Mouse (Mus musculus): ENCODE data around the gene Magi1.

The Magi1 gene

DNA sequence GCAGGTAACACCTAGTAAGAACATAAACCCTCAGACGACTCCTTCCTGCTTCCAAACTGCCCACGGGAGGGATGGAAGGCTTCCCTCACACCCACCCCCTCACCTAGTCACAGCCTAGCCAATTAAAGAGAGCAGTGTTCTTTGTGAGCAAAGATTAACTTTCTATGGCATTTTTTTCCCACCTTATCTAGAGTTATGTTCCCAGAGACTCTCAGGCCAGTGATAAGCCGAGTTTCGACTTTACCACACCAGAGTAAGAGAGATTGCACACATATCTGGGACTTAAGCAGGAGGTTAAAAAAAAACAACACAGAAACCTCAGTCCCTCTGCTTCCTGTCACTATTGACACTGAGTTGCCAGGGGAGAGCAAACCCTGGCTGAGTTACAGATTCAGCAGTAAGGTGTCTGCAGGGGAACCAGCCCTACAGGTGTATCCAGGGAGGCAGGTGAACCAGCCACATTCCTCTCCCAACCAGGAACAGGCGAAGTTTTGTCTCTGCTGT lies 80.0 kb downstream of the Magi1 start:
- in situ Hi-C loops (cut with MboI, MseI): loop anchor here in 1 of 2 experiments (10.0 kb wide), 1 partner anchor 1571 kb away; no protein-coding TSS in a partner anchor

DNA sequence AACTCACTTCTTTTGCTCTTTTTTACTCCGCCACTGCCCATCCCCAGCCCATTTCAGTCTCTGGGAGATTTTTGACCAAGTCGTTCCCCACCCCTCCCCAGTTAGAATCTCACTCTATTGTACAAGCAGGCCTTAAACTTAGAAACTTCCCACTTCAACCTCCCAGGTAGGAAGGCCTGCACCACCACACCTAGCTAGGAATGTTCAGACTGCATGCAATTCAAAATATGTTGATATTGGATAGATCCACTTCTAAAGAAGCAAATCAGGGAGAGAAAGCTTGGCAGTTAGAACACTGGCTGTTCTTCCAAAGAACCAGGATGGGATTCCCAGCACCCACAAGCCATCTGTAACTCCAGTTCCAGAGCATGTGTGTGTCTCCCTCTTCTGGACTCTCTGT lies 81.8 kb downstream of the Magi1 start:
- in situ Hi-C loops (cut with MboI, MseI): loop anchor here in 1 of 2 experiments (10.0 kb wide), 1 partner anchor 1573 kb away; no protein-coding TSS in a partner anchor

DNA sequence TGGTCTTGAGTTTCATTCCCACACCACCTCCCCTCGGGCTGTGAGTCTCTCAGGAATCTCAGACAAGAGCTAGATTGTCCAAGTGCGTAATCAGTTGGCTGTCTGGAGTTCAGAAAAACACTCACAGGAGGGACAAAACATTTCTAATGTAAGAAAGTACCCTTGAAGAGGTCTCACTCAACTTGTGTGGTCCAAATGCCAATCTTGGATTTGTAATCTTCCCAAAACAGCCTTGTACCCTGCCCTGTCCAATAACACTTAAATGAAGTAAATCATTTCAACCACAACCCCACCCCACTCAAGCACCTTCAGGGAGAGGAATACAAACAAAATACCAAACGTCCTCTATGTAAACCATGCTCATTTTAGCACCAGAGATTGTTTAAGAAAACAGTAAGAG lies 82.8 kb downstream of the Magi1 start:
- in situ Hi-C loops (cut with MboI, MseI): loop anchor here in 1 of 2 experiments (10.0 kb wide), 1 partner anchor 1574 kb away; no protein-coding TSS in a partner anchor

DNA sequence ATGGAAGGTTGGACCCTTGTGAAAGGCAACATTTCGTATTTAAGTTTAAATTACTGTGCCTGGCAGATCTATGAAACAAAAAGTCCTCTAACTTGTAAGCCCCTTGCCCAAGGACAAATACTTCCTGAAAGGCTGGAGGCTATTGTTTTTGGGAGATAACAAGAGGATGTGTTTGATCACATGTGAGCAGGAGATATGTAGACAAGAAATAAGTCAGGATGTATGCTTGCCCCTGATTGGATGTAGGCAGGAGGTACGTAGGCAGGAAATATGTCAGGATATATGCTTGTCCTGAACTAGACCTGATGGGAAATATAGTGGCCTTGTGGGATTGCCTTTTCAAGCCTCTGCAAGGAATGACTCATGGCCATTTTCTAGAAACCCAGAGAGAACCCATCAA lies 84.0 kb downstream of the Magi1 start:
- in situ Hi-C loops (cut with MboI, MseI): loop anchor here in 1 of 2 experiments (10.0 kb wide), 1 partner anchor 1575 kb away; no protein-coding TSS in a partner anchor

GRCm38 (mm10) chr6:94197831-94198230 lies 85.9 kb downstream of the Magi1 start:
- in situ Hi-C loops (cut with MboI, MseI): no loop called here

- in situ Hi-C loops (cut with MboI, MseI): no loop called here
Observed at GRCm38 (mm10) chr6:94195303-94195911, 88.3 kb downstream of the Magi1 start.

GRCm38 (mm10) chr6:94190830-94191229 lies 92.9 kb downstream of the Magi1 start:
- in situ Hi-C loops (cut with MboI, MseI): no loop called here

DNA sequence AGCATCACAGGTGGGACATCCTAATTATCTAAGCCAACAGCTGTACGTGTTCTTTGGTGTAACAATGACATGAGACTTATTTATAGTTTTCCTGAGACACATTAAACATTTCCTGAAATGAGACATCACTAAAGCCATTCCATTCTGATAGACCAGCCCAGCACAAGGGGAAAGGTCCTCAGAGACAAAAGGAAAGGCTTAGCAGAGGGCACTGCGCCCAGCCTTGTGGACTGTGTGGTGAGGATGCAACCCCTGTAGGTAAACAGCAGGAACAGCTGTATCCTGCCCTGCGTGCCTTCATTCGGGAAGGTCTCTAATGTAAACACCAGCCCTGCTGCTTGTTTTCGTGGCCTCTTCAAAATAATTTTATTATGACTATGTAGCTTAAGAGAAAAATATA lies 94.3 kb downstream of the Magi1 start:
- in situ Hi-C loops (cut with MboI, MseI): no loop called here

DNA sequence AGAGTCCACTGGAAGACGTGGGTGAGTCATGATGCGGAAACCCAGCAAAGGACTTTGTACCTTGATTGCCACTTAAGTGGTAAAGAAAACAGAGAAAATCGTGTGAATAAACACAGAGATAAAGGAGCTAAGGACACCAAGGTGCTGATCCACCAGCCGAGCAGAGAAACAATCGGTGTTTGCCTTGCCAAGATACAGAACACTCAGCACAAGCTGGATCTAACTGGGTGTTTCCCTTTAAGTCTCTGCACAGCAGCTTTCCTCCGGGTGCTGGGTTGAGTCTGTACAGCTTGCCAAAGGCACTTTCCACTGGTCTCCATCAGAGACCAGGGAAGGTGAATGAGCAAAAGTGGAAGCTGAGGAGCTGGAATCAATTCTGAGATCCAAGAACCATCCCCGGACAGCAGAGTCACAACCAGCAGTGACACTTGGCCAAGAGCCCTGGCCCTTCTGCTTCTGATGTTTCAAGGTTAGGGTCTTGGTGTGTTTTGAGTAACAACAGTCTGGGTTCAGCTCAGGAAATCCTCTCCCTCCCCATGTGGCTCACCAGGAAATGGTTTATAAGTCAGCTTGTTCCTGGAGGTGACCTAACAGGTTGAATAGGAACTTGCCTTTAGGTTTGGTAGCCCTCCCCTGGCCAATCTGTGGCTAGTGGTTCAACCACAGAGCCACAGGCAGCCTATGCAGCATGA lies 96.9 kb downstream of the Magi1 start:
- in situ Hi-C loops (cut with MboI, MseI): no loop called here

DNA sequence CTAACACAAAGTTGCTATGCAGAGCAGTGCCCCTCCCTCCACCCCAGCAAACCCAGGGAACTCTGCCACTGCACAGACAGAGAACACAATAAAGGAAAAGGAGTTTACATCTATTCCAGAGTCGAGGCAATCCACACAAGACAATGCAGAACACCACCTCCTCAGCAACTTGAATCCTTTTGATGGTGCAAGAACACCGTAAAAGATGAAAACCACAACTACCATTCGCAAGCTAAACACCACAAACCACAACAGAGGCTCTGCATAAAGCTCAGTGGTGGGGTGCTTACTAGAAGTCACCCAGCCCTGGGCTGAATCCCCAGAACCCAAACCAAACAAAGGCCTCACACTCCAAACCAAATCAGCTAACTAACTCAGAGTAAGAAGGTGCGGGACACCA lies 99.4 kb downstream of the Magi1 start:
- in situ Hi-C loops (cut with MboI, MseI): no loop called here

- in situ Hi-C loops (cut with MboI, MseI): no loop called here
Observed at GRCm38 (mm10) chr6:94183354-94183851, 100.3 kb downstream of the Magi1 start.

- in situ Hi-C loops (cut with MboI, MseI): no loop called here
Observed at GRCm38 (mm10) chr6:94181673-94182255, 102.0 kb downstream of the Magi1 start.

DNA sequence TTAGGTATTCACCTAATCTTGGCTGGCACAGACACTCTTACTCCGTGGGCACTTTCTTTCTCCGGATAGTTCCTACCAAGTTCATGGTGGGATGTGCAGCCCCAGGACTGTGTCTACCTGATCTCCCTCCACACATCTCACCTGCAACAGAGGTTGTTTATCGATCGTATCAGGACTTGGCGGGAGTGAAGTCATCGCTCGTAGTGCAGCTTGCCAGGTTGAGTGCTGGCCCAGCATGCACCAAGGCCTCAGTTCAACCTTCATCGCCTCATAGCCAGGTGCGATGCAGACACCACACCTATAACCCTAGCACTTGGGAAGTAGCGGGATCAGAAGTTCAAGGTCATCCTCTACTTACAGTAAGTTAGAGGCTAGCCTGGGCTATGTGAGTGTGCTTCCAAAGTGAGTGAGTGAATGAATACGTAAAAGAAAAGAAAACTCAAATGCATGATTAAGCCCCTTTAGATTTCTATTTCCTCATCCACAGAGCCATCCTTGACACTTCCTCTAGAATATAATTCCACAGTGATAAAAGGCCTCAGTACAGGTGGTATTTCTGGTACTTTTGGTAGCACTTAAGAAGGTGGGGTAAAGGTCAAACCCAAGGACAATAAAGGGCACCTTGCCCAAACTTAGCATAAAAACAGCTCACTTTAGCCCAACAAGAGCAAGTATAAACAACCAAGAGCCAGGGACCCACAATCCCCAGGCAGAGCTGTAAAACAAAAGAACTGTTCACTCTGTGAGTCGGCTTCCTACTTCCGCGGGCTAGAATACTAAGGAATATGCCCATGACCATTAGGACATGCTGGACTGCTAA lies 103.2 kb downstream of the Magi1 start:
- in situ Hi-C loops (cut with MboI, MseI): no loop called here

- in situ Hi-C loops (cut with MboI, MseI): no loop called here
Observed at GRCm38 (mm10) chr6:94177559-94177958, 106.2 kb downstream of the Magi1 start.

DNA sequence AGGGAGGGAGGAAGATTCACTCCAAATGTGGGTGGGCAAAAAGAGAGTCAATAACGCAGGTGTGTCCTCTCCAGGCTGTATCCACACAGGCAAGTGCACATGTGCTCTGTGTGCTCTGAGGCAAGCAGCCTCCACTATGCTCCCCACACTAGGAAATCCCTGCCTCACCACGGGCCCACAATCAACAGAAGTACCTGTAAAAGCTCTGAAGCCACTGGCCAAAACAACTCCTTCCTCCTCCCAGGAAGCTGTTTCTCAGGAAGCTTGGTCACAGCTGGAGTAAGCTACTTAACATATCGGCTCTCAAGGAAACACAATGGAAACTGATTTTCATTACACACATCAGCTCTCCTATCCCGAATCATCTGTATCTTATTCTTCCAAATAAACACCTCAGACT lies 107.0 kb downstream of the Magi1 start:
- in situ Hi-C loops (cut with MboI, MseI): no loop called here

GRCm38 (mm10) chr6:94171250-94171649 lies 112.5 kb downstream of the Magi1 start:
- in situ Hi-C loops (cut with MboI, MseI): no loop called here

DNA sequence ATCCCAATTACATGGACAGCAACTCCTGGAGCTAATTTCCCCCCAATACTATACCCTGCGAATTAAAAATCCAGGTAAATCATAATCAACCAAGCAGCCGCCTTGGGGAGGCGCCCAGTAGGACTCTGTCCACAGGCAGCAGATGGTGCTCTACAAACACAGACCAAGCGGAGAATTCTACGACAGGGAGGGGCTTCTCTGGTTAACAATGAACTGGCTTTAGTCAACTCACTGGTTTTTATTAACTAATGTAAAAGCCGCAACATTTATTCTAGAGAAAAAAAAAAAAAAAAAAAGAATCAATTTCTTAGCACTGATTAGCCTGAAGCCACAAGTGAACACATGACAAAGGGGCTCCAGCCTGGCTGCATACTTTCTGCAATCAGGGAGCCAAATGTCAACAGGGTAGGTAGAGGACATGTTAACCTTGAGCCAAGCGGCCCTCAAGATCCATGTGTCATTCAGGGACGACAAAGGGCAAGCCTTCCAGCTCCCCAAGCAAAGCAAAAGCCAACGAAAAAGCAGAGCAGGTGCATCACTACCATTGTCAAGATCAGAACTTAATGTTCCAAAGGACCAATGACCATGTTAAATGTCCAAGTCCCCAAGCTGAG lies 114.0 kb downstream of the Magi1 start:
- in situ Hi-C loops (cut with MboI, MseI): no loop called here

DNA sequence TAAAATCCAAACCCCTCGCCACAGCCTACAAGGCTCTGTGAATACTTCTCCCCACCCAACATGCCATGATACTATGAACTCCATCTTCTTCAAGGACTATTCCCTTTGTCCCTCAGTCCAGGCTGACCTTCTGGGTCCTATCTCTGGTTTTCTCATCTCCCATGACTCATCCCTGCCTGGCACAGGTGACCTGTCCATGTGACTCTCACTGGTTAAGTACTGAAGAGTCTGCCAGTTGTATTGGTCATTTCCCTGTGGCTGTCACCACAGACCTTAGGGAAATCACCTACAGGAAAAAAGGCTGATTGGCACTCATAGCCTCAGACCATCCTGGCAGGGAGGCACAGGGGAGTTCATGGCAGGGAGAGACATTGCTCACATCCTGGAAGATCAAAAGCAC lies 117.8 kb downstream of the Magi1 start:
- in situ Hi-C loops (cut with MboI, MseI): no loop called here

DNA sequence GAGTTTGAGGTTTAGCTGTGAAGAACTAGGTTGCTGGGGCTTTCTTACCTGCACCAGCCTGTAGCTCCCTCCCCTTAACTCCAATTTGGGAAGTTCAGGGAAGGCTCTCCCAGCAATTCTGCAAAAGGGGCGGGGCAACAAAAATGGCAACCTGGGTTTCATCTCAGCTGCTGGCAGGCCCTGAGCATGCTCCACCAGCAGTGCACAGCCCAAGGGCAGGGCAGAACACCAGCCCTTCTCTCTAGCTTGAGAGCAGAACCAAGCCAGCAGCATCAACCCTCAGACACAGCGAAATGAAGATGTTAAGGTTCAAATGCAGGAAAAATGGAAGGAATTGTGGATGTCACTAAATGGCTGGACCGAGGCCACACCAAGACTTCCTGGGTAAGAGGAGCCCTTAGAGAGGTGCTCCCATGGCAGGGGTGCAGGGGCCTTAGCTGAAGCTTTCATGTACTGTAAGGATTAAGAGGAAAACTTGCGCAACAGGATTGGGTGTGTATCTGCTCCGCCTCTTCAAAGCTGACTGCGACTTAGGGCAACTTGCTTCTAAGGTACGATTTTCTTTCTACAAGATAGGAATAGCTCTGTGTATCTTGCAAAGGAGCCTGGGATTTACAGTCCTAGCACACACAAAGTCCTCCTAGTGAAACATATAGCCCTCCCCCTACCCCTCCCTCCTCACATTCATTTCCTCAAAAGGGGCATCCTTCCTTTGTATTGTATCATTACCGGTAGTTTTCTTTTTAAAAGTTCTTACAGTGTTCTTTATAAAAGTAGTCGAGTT lies 118.8 kb downstream of the Magi1 start:
- in situ Hi-C loops (cut with MboI, MseI): no loop called here

DNA sequence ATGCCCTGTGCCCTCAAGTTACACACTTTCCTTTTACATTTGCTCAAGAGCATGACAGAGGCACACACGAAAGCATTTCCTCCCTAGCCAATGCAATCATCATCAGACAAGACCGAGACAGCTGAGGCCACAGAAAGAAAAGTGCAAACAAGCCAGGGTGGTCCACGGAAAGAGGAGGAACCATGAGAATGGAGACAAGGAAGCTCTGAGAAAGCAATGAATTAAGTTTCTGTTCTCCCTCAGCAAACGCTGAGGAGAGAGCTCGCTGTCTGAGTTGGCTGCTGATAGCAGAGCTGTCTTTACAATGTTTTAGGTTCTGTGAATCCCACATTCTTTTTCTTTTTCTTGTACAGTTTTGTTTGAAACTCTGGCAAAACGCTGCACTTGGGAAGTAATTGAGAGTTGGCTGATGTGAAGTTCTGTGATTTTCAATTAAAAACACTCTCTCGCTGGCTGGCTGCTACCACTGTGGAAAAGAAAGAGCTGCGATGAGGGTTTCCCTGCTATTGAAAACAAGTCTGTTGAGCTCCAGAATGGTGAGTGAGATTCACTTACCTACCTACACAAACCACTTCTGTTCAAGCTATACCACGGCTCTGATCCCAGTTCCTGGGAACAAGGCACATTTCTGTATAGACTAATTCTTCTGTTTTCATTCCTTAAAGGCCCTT lies 120.3 kb downstream of the Magi1 start:
- in situ Hi-C loops (cut with MboI, MseI): no loop called here

All from T-helper 17 cell (primary cell).